Mouse (Mus musculus) embryo, embryonic 10 days (tissue): Measurements from ENCODE around the gene Vasn.
A peak's percentile ranks its signal among the peaks of the same experiment; 100 is the strongest.

Source experiments
- DNase-seq: peaks from one replicate; pipeline ENCODE4 v3.0.0-alpha.2; 2015; ENCODE audit warnings: low spot score

The Vasn gene

DNA sequence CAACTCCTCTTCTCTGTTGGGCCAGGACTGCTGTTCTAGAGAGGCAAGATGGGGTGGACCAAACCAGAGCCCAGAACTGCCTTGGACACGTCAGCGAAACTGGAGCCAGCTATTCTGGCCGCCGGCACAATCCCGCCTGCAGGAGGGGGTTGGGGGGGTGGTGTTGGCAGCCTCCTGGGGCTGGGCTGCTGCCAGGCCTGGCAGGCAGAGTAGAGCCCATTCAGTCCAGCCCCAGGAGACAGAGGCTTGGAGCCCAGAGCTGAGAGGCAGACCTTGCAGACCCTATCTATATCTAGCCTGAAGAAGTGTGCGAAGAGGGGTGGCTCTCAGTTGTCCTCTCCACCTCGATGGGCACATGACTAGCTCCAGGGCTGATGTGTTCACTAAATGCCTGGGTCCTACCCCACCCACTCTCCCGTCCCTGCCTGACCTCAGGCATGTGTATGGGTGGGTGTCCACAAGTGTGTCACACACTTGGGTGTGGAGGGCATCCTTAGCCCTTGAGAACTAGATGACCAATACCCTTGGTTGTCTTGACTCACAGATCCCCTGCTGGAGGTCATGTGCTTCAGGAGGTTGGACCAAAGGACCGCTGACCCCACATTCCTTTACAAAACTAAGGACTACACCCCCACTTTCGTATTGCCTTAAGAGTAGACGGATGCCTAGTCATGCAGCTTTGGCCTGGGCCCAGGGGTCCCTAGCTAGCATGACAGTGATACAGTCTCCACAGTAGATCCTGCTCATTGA lies 4.1 kb downstream of the Vasn start:
- DNase-seq = no peak

DNA sequence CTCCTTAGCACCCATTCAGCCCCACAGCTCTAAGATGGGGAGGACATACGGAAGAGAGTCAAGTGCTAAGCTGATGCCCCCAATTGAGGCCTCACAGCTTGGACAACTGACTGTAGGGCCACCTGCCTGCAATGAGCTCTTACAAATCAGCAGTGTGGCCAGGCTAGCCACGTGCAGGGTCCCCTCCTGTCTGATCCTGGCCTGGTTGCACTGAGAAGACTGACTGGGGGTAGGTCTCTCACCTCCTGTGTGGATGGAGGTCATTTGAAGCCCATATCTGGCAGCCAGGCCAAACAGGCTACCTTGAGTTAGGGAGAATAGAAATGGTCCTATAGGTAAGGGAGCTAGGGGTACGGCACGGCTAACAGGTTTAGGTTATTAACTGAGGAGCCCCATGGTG lies 6.1 kb downstream of the Vasn start:
- DNase-seq = no peak

DNA sequence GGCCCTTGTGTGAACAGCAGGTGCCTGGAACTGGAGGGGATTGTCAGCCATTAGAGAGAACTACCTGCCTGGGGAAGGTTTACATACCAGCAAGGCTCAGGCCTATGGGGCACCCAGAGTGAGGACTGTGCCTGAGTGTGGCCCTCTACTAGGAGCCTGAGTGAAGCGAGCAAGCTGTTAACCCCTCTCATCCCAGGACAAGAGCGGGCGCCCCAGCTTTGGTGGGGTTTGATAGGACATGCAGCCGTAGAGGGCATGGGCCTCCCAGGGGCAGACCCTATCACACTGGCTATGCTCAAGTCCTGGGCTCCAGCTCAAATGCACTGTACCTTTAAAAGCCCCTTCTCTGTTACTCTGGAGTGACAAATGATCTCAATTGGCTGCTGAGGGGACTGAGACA lies 7.1 kb downstream of the Vasn start:
- no peak for DNase-seq

DNA sequence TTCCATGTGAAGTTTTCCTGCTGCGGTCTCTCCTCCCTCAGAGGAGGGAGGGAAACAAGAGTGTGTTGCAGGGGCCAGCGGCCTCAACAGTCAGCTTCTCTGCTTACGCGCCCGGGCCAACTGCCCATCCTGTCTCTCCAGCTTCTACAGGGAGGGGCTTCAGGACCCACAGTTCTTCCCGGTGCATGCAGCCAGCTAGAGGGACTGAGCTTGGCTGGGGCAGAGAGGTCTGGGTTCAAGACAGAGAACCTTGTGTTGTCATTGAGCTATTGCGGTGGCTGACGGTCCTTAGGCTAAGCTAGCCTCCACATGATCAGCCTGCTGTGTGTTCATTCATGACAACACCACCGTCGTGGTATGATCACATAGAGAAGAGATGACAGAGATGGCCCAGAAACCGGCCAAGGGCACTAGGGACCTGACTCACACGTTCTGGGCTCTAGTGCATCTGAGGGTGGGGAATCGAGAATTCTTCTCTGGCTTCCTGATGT lies 8.0 kb downstream of the Vasn start:
- no peak for DNase-seq

DNA sequence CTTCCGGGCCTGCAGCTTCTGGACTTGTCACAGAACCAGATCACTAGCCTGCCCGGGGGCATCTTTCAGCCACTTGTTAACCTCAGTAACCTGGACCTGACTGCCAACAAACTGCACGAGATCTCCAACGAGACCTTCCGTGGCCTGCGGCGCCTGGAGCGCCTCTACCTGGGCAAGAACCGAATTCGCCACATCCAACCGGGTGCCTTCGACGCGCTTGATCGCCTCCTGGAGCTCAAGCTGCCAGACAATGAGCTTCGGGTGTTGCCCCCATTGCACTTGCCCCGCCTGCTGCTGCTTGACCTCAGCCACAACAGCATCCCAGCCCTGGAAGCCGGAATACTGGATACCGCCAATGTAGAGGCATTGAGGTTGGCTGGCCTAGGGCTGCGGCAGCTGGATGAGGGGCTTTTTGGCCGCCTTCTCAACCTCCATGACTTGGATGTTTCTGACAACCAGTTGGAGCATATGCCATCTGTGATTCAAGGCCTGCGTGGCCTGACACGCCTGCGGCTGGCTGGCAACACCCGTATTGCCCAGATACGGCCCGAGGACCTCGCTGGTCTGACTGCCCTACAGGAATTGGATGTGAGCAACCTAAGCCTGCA lies 8.8 kb downstream of the Vasn start:
- DNase-seq = no peak

DNA sequence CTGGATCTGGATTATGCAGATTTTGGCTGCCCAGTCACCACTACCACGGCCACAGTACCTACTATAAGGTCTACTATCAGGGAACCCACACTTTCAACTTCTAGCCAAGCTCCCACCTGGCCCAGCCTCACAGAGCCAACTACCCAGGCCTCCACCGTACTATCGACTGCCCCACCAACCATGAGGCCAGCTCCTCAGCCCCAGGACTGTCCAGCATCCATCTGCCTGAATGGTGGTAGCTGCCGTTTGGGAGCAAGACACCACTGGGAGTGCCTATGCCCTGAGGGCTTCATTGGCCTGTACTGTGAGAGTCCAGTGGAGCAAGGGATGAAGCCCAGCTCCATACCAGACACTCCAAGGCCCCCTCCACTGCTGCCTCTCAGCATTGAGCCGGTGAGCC lies 9.5 kb downstream of the Vasn start:
- DNase-seq = no peak

DNA sequence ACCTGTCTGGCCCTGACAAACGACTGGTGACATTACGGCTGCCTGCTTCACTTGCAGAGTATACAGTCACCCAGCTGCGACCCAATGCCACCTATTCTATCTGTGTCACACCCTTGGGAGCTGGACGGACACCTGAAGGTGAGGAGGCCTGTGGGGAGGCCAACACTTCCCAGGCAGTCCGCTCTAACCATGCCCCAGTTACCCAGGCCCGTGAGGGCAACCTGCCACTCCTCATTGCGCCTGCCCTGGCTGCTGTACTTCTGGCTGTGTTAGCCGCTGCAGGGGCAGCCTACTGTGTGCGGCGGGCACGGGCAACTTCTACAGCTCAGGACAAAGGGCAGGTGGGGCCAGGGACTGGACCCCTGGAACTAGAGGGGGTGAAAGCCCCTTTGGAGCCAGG lies 10.0 kb downstream of the Vasn start:
- DNase-seq = no peak

DNA sequence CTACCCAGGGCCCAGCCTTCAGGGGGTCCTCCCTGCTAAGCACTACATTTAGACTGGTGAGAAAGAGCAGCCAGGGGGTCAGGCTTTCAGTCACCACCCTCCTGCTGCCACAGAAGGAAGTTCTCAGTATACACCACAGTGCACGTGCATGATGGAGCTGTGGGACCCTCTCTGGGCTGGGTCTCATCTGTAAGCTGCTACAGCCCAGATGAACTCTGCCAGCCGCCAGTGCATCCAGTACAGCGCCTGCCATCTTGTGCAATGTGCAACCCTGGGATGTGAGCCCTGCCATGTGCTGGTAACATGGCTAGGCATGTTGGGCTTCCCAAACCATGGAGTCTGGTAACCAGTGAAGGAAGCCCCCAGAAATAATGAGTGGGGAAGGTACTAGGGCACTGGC lies 10.4 kb downstream of the Vasn start:
- DNase-seq = no peak

DNA sequence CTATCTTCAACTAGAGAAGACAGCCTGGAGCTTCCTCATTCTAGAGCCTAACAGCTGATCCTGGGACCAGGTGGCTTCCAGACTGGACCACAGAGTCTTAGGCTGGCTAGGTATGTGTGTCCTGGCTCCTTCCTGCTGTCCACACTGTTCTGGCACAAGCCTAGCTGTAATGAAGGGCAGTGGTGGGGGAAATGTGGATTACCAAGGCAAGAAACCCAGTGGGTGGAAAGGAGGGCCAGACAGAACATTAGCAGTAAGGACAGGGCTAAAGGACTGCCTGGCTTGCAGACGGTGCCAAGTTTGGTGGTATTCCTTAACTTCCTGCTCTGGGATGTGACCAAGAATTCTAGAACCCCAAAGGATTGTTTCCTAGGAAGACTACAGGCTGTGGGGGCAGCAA lies 11.3 kb downstream of the Vasn start:
- DNase-seq = no peak

DNA sequence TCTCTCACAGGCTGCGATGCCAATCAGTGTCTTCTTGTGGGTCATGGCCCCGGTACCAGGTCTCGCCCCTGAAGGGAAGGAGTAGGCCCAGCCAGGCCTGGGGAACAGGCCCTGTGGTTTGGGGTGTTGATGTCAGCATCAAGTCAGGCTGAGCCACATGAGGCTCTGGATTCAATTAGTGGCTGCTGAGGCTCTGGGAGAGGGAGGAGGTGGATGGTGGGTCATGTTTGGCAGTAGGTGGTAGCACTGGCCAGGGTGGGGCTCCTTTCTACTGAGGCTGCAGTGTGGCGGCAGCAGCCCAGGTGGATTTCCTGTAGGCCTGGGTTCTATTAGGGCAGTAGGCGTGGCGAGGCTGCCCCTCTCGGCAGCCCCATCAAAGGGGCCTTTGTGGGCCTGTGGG lies 11.9 kb downstream of the Vasn start:
- peak; percentile 67 for DNase-seq

DNA sequence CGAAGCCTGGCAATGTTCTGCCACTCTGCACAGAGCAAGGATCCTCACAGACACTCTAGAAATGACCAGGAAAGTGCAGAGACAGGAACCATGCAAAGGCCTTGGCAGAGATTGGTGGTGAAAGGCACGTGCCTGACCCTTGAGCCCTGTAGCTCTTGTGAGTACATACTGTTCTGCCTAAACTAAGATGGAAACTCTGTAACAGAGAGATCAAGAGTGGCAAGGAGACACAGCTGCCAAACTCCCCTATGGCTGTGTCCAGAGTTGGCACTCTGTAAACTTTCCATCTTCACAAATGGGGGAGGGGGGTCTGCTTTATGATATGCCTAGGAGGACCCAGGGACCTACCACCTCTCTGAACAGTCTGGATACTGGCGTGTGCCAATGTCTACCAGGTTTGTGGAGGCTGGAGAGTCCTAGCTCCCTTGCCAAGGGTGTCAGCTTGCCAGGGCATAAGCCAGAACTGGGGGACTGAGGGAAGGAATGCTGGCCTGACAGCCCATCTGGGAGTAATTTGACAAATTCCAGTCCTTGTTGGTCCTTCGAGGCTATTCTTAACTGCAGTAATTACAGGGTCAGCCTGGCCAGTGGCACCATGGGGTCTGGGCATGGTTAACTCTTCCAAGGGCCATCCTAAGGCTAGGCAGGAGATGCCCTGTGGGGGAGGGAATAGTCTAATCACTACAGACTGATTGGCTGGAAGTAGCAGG lies 13.1 kb downstream of the Vasn start:
- DNase-seq = peak; percentile 43

DNA sequence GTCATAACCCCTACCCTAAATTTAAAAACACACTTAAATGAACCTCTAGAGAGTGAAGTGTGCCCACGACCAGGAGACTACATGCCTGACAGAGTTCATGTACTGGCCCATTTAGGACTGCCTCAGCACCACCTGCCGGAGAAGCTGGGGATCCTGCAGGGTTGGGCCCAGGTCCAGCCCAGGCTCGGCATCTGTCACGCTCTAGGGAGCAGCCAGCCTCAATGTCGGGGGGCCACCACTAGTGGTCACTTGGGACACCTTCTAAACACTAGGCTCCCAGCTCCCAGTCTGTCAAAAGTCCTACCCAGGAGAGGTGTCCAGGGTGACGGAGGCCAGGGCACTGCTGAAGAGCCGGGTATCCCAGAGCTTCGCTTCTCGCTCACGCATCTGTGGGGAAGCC lies 15.0 kb downstream of the Vasn start:
- DNase-seq = no peak

DNA sequence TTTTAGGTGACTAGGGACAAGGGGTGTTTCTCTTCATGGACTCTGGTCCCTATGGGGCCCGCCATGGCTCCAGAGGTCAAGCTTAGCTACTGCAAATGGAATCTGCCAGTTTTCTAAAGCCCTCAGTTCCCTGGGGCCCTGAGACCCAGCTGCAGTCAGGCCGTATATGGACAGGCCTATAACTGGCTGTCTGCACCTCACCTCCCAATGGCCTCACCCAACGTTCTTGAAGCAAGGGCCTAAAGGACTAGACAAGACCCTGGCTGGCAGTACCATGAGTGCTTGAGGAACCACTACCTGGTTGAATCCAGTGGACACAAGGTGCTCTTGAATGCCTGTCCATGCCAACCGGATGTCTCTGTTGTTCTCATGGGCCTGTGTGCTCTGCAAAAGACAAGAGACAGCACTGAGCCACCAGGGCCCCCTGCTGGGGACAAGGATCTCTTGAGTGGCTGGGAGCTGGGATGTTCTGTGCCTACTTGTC lies 15.6 kb downstream of the Vasn start:
- no peak for DNase-seq

DNA sequence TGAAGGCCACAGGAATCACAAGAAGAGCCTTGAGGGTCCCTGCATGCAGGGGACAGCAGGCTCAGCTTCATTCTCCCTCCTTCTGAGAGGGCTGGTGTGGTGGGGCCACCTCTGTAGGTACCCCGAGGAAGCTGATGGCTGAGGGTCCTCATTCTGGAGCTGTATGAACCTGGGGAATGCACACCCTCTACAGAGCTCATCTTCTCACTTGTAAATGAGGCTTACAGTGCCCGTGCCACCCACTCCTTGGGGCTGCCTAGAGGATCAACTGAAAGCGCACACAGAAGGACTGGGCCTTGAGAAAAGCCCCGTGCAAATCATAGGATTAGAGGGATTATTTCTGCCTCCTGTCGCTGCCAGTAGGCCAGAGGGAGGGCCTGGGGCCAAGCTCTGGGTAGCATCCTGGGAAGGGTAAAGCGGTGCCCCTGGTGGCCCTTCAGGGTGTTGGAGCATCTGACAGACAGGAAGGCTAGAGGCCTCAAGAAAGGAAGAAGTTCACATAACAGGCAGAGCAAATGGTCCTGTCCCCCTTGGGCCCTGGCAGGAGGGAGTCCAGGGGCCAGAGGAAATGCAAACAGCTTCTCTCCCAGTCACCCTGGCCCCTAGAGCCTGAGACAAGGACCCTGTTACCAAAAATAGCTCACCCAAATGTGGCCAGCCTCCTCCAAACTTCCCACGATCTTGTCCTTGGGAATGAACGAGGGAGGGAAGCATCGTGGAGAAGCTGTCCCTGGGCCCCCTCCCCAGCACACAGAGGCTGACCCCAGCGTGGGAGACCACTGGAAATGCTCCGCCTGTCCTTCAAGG lies 16.2 kb downstream of the Vasn start:
- no peak for DNase-seq

DNA sequence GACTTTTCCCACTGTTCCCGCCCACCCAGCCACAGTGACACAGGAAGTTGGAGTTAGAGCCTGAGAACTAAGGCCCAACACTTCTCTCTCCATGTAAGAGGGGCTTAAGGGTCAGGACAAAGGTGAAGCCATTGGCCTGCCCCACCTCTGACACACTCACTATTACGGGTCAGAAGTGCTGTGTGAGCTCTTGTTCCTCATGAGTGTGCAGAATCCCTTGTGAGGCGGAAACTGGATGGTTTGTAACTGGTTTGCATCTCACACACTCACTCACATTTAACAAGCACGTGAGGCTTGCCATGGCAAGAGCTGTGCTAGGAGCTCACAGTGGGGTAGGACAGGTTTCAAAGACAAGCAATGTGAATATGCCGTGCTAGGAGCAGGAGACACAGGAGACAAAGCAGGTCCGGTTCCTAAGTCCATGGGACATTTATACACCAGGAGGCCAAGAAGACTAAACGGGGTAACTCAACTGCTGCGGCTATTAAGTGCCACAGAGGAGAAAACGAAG lies 16.9 kb downstream of the Vasn start:
- no peak for DNase-seq

DNA sequence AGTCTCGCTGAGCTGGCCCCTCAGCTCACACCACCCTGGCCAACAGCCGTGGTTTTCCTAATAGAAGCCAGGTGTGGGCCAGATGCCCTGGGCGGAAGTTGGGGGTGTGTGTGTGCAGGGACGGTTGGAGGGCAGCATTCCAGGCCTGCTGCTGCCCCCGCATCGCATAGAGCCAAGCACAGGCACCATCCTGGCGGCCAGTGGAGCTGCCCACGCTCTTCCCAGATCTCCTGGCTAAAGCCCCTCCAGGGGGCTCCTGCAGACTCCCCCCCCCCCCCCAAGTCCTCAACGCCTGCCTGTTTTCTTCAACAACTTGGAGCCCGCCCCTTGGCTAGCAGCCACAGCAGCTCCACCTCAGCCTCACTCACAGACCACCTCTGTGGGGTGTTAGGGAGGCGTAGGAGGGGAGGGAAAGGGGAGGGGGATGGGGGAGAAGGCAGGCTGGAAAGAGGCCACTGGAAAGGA lies 19.1 kb downstream of the Vasn start:
- DNase-seq = peak; percentile 87

DNA sequence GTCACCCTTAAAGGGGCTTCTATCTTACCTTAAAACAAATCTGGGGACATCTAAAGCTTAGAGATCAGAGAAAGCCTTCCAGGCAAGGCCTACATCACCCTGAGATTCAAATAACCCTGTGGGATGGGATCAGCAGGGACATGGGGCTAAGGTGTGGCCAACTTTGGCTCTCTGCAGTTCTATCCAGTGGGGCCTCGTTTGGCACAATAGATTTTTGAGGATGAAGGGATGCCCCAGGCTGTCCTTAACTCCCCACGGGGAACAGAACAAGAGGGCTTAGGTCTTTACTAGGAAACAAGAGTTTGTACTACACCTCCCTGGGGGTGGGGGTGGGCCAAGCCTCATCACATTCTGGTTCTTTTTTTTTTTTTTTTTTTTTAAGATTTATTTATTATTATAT lies 19.6 kb downstream of the Vasn start:
- no peak for DNase-seq

DNA sequence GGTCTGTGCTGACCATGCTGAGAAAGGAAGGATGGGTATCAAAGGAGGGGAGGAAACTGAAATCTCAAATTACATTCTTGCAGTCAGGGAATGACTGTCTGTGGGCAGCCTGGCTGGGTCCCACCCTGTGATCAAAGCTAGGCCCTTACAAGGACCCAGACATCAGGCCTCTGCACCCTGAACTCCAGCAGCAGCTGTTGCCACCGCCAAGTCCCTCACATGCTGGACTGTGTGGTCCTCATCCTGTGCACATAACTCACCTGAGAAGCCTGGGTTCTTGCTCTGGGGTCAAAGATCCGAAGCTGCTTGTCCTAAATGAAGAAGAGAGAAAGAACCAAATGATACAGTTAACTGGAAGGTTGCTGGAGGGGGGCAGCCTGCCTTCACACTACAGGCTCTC lies 21.9 kb downstream of the Vasn start:
- no peak for DNase-seq

DNA sequence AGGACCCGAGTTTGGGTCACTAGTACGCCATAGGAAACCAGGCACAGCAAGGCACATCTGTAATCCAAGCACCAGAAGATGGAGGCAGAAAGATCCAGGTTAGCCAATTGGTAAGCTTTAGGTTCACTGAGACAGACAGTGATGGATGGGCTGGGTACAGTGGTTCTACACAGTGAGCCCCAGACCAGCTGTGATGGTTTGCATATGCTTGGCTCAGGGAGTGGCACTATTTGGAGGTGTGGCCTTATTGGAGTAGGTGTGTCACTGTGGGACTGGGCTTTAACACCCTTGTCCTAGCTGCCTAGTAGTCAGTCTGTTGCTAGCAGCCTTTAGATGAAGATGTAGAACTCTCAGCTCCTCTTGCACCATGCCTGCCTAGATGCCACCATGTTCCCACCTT lies 24.1 kb downstream of the Vasn start:
- no peak for DNase-seq

DNA sequence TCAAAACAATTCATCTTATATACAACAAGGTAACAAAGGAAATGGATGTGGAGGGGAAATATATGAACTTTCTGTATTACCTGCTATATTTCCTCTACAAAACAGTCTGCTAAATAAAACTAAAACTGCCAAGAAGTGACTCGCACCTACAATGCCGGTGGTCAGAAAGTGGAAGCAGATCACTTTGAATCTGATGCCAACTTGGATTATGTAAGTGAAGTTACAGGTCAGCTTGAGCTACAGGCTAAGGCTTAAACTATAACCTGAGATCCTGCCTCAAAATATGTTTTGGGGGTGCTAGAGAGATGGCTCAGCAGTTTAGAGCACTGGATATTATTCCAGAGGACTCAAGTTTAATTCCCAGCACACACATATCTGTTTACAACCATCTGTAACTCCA lies 26.0 kb downstream of the Vasn start:
- no peak for DNase-seq

DNA sequence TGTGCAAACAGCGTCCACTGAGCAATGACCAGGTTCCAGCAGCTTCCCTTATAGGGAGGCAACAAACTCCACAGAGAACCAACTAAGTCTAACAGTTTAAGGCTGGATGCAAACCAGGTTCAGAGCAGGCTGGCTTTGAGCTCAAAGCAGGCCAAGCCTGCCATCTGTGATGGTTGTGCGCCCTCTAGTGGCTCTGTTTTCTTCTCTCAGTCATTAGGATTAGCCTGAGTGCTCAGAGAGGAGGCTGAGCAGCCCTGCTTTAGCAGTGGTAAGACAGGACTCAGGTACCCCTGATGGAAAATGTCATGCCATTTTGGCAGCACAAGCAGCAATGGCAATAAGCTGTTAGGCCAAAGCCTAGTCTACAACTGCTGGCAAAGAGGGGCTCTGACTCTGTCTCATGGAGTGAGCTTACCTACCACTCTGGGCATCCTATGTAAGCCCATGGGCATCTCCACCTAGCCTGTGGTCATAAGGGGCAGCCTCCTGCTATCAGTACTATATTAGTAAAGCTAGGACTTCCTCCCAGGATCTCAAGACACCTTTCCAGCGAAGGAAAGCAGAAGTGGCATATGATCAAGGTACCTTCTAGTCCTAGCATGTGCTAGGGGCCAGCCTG lies 27.6 kb downstream of the Vasn start:
- DNase-seq = peak; percentile 95

DNA sequence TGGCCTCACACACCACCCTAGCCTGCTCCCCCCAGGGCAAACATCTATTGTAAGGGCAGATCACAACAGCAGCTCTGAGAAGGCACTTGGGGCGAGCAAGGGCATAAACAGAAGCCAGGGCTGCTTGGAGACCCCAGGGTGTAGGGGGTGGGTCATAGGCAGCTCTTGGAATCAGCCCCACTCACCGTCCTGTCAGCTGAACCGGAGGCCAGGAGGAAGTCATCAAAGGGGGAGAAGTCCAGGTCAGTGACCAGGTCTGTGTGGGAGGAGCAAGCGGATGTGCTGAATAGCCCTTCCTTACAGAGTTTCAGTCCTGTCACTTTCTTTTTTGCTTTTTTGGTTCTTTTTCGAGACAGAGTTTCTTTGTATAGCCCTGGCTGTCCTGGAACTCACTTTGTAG lies 30.6 kb downstream of the Vasn start:
- DNase-seq = no peak
